Mouse (Mus musculus) cerebellum, adult 9-11 months (tissue): ENCODE measurements around the gene Nlrp5.
"Not testable (repeated sequence)": the region's sequence is repeated elsewhere in the genome, so short reads cannot be mapped to it uniquely, and the experiment has no call there.

Experiments
- DNase-seq: peaks from one replicate; pipeline ENCODE4 v3.0.0; 2022

The Nlrp5 gene

DNA sequence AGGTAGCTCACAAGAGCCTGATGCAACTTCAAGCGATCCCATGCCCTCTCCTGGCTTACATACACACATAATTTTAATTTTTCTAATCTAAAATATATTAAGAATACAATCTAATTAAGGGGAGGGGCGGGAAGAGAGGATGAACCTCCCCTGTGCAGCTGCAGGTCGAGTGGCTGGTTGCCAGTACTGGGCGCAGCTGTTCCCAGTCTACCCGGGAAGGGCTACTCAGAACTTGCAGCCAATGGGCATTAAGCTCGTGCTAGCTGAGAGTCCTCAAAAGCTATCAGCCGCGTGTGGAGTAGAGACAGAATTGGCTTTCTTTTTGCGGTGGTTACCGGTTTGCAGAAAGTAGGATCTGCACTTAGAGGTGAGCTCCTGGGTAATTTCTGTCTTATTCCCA lies at the start of gene Nlrp5:
Nlrp5 (plus strand) TSS at position 301 of the 400 bp plus-strand sequence.
- DNase-seq, result no peak

DNA sequence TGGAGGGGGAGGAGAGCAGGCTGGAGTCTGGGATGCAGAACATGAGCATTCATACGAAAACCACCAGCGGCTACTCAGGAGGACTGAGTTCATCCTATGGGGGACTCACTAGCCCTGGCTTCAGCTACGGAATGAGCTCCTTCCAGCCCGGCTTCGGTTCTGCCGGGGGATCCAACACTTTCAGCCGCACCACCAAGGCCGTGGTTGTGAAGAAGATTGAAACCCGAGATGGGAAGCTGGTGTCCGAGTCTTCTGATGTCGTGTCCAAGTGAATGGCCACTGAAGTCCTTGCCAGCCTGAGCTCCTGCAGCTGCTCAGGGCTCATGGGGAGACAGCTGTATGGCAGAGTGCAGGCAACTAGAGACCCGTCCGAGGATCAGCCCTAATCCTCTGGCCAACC lies 27.4 kb upstream of the Nlrp5 start:
- DNase-seq, result not testable (repeated sequence)

DNA sequence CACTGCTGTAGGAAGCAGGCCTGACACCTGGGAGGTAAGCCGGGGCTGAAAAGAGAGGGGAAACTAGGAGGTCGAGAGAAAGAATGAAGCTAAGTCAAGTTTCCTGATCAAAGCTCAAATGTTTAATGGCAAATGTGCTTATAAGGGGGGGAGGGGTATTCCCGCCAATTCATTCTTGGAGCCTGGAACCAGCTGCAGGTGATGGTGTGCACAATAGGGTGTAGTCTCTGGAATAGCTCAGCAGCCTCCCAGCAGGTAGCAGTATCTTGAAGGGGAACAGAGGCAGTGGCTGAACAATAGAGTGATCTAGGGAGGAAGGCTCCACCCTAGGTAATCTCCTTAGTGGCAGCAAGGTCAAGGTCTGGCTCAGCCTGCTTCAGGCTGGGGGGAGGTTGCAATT lies 84.5 kb downstream of the Nlrp5 start:
- DNase-seq, result not testable (repeated sequence)

GRCm38 (mm10) chr7:23470832-23471231 lies 85.1 kb downstream of the Nlrp5 start:
- DNase-seq, result not testable (repeated sequence)

- not testable (repeated sequence) for DNase-seq
Observed at GRCm38 (mm10) chr7:23472886-23473285, 87.2 kb downstream of the Nlrp5 start.
